Mouse (Mus musculus) C2C12 (cell line): ENCODE measurements around the gene Olfr180.

Experiments
- CEBPB ChIP-seq: IDR thresholded peaks from one replicate; pipeline ENCODE4 v1.6.1; 2011; ENCODE audit warnings: low read depth, mild to moderate bottlenecking, control low read depth, moderate library complexity
- CTCF ChIP-seq: IDR thresholded peaks from one replicate; pipeline ENCODE4 v1.5.1; 2011; ENCODE audit not compliant: control insufficient read depth, insufficient read depth, insufficient read length
- MAX ChIP-seq: IDR thresholded peaks from one replicate; pipeline ENCODE4 v1.6.1; 2011; ENCODE audit warnings: mild to moderate bottlenecking, control low read depth
- MYOD1 ChIP-seq: IDR thresholded peaks from one replicate; pipeline ENCODE4 v1.6.1; 2011; ENCODE audit warnings: low read depth; ENCODE audit not compliant: control insufficient read depth, insufficient read length
- MYOG ChIP-seq: IDR thresholded peaks from one replicate; pipeline ENCODE4 v1.6.1; 2011; ENCODE audit not compliant: control insufficient read depth, insufficient read length; ENCODE audit errors: extremely low read depth
- USF1 ChIP-seq: IDR thresholded peaks from one replicate; pipeline ENCODE4 v1.6.1; 2011; ENCODE audit warnings: low read depth, mild to moderate bottlenecking, control low read depth, moderate library complexity

- TF ChIP-seq USF1 (no peak), CEBPB (no peak), CTCF (no peak), MYOG (no peak), MYOD1 (no peak), MAX (no peak)
These were observed 54.5 kb downstream of the Olfr180 start, which contains the start of gene Olfr177 for GRCm38 (mm10) chr16:58874668-58875067.
